Mouse (Mus musculus) thymus, adult 2 months (tissue): Measurements from ENCODE around the gene Ap2a2.

ENCODE experiments used
- CTCF ChIP-seq: fragments of 200-500 bp; IDR thresholded peaks from 2 replicates; pipeline ENCODE4 v1.5.1; 2012; ENCODE audit warnings: mild to moderate bottlenecking, control low read depth, low read length, moderate library complexity, borderline replicate concordance; ENCODE audit not compliant: control insufficient read depth, poor library complexity, insufficient read depth; ENCODE audit errors: extremely low read depth
- POLR2A ChIP-seq: fragments of 200-500 bp; IDR thresholded peaks from 2 replicates; pipeline ENCODE4 v1.6.1; 2012; ENCODE audit warnings: mild to moderate bottlenecking, low read length, control low read depth, moderate library complexity; ENCODE audit not compliant: control insufficient read depth, poor library complexity, insufficient read depth; ENCODE audit errors: extremely low read depth

GRCm38 (mm10) chr7:141585881-141586280, 23.9 kb downstream of the Ap2a2 start:
- no peak for TF ChIP-seq CTCF
- TF ChIP-seq POLR2A: no peak
